Mouse (Mus musculus) hindbrain, embryonic 12.5 days (tissue): ENCODE data around the gene Eif2b3. TPM values are rescaled to one million over a fixed set of nuclear protein-coding genes. Genes with fewer than 3 reads are reported as not detected.

ENCODE experiments used
- ATAC-seq: fragments of 200-750 bp; cut with Nextera tagmentation; 2 replicates; pipeline ENCODE4 v1.8.0; 2017; ENCODE audit warnings: moderate TSS enrichment; ENCODE audit not compliant: low FRiP score
- H3K27ac ChIP-seq: fragments of 300-500 bp; sonication (generic); 2 replicates; pipeline ENCODE4 v1.5.1; 2016; ENCODE audit warnings: mild to moderate bottlenecking
- H3K27me3 ChIP-seq: fragments of 300-500 bp; sonication (generic); 2 replicates; pipeline ENCODE4 v1.6.1; 2016; ENCODE audit warnings: mild to moderate bottlenecking
- H3K36me3 ChIP-seq: fragments of 300-500 bp; sonication (generic); 2 replicates; pipeline ENCODE4 v1.6.1; 2016; ENCODE audit warnings: mild to moderate bottlenecking
- H3K4me1 ChIP-seq: fragments of 300-500 bp; sonication (generic); 2 replicates; pipeline ENCODE4 v1.6.1; 2016
- H3K4me2 ChIP-seq: fragments of 300-500 bp; sonication (generic); replicated peaks from 2 replicates; pipeline ENCODE4 v1.6.1; 2016; ENCODE audit warnings: mild to moderate bottlenecking
- H3K4me3 ChIP-seq: fragments of 300-500 bp; sonication (generic); 2 replicates; pipeline ENCODE4 v1.5.1; 2016; ENCODE audit warnings: mild to moderate bottlenecking
- H3K9ac ChIP-seq: fragments of 300-500 bp; sonication (generic); 2 replicates; pipeline ENCODE4 v1.6.1; 2016; ENCODE audit warnings: mild to moderate bottlenecking, moderate library complexity
- H3K9me3 ChIP-seq: fragments of 300-500 bp; sonication (generic); replicated peaks from 2 replicates; pipeline ENCODE4 v1.6.1; 2016; ENCODE audit warnings: mild to moderate bottlenecking
- WGBS: fragments of 180-500 bp; shearing (Covaris S2); methylation state at CpG from one replicate; pipeline ENCODE4 v1.1.7; 2016; 5-methylcytosine and 5-hydroxymethylcytosine counted together
- polyA plus RNA-seq: library from polyadenylated mRNA; unstranded; fragments of >200 nt; fragmentation: Nextera tagmentation; extraction: Ambion mirVana; gene quantifications from 2 replicates; pipeline ENCODE4 v1.2.1, GENCODE M21; 2016

Gene Eif2b3
- polyA plus RNA-seq, 1 experiment from 2014 or later, result 41.5 TPM

DNA sequence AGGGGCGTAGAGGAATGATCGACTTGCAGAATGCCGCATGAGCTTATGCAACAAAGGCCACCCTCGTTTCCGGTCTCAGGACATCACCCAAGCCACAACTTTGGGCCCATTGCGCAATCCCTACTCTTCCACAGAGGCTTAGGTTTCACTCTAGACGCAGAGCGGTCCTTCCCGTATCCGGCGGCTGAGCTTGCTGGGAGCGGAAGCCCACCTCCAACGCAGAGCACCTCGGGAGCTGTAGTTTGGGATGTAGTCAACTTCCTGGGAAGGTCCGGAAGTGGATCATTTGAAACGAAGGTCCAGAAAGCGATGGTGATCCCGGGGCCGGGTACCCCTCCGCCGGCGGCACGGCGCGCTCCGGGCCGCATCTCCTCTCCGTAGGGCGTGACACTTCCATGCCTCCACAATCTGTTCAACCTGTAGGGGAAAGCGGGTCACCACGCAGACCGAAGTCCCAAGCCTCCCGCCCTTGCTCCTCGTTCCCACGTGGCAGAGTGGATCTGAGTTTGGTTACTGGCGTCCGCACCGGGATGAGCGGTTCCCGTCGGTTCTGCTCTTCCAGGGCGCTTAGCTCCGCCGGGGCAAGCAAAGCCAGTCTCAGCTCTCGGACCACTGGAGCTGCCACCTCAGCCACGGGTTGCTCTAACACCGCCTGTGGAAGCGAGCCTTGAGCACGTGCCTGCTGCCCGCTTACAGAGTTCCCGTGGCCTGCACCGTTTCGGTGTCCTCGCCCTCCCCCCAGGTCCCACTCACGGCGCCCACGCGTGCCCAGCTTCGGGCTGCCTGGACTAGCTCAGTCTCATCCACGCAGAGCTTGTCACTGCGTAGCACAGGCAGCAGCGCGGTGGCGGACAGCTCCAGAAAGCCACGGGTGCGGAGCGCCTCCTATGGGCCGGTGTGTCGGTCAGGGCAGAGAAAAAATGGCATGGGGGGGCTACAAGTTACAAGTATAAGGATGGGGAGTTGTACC lies 101.5 kb downstream of the Eif2b3 start:
- H3K4me2 ChIP-seq, result peak overlapping the region; percentile 99
- H3K27ac ChIP-seq, result peak overlapping the region; percentile 92
- ATAC-seq, result peak; percentile 92
- H3K9ac ChIP-seq, result peak overlapping the region; percentile 77
- no peaks in the 10 kb centered on the region for H3K9me3 ChIP-seq
- WGBS, result under 1% methylated on average over 69 of the region's 69 CpGs
- H3K27me3 ChIP-seq, result no peaks in the 10 kb centered on the region
- peaks cover 27% of the 10 kb centered on the region for H3K4me1 ChIP-seq
- H3K4me3 ChIP-seq, result peak overlapping the region; percentile 60
- H3K36me3 ChIP-seq, result no peaks in the 10 kb centered on the region

DNA sequence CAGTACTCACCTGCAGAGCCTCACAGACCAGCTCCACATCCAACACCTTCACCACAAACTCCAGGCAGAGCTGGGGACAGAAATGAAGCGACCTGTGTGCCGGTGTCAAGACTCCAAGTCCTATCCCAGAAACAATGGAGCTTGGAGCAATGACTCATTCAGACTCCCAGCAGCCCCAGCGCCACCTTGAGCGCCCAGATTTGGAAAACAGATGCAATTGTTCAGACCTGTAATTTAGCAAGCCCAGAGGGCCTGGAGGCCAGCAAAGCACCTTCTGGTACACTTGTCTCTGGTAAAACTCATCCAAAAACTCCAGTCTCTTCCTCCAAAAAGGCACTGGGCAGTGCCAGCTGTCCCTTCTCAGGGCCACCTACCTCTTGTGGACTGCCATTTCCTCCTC lies 103.0 kb downstream of the Eif2b3 start:
- ATAC-seq, result no peak
- no peak overlapping the region for H3K4me2 ChIP-seq
- 91% methylated on average over 4 of the region's 4 CpGs for WGBS
- H3K4me1 ChIP-seq, result peaks cover 35% of the 10 kb centered on the region
- H3K9me3 ChIP-seq, result no peaks in the 10 kb centered on the region
- H3K27me3 ChIP-seq, result no peaks in the 10 kb centered on the region
- no peak overlapping the region for H3K9ac ChIP-seq
- no peak overlapping the region for H3K4me3 ChIP-seq
- no peaks in the 10 kb centered on the region for H3K36me3 ChIP-seq
- H3K27ac ChIP-seq, result no peak overlapping the region

DNA sequence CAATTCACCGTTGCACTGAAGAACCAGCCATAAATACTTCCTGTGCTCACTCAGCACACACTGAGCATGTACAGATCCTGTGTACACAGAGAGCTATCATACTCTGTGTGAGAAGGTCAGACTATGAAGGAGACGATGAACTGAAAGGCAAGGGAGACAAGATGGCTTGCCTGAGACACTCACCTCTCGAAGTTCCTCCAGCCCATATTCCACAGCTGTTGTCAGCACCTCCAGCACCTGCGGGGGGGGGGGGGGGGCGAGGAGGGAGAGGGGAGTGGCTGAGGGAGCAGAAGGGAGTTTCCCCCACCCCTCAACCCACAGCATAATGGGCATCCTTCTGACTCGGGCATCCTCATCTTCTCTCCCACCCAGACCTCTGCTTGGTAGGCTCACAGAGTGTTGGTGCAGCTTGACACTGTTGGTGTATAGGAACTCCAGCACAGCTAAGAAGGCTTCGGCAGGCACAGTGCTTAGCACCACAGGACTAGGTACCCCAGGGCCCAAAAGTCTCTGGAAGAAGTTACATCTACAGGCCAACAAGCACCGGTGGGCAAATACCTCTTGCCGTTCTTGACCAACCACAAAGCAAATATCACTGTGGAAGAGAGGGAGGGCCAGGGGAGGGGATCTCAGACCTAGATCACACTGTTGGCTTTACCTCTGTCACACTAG lies 104.5 kb downstream of the Eif2b3 start:
- peaks cover 35% of the 10 kb centered on the region for H3K4me1 ChIP-seq
- H3K36me3 ChIP-seq, result peaks cover 10% of the 10 kb centered on the region; the same call in 1 of the 2 replicates
- H3K4me3 ChIP-seq, result no peak overlapping the region
- no peak for ATAC-seq
- H3K27me3 ChIP-seq, result no peaks in the 10 kb centered on the region
- H3K4me2 ChIP-seq, result no peak overlapping the region
- H3K9me3 ChIP-seq, result no peaks in the 10 kb centered on the region
- no peak overlapping the region for H3K27ac ChIP-seq
- WGBS, result 92% methylated on average over 7 of the region's 9 CpGs
- H3K9ac ChIP-seq, result no peak overlapping the region

DNA sequence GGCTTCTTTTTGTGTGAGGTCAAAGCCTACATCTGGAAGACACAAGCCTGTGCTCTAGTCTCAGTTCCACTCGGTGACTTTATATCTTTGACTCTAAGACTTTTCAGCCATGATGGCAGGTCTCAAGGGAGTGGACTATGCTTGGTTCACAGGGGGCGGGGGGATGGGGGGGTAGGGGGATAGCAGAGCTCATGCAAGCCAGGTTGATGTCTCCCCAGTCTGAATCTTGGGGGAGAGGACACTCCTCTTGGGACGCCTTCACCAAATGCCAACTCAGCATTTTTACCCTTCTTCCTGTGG lies 105.0 kb downstream of the Eif2b3 start:
- H3K9ac ChIP-seq, result no peak overlapping the region
- H3K27ac ChIP-seq, result no peak overlapping the region
- no peak for ATAC-seq
- no peaks in the 10 kb centered on the region for H3K27me3 ChIP-seq
- H3K4me2 ChIP-seq, result no peak overlapping the region
- 91% methylated on average over 3 of the region's 3 CpGs for WGBS
- no peaks in the 10 kb centered on the region for H3K9me3 ChIP-seq
- no peak overlapping the region for H3K4me3 ChIP-seq
- H3K4me1 ChIP-seq, result peaks cover 35% of the 10 kb centered on the region
- peaks cover 15% of the 10 kb centered on the region for H3K36me3 ChIP-seq

DNA sequence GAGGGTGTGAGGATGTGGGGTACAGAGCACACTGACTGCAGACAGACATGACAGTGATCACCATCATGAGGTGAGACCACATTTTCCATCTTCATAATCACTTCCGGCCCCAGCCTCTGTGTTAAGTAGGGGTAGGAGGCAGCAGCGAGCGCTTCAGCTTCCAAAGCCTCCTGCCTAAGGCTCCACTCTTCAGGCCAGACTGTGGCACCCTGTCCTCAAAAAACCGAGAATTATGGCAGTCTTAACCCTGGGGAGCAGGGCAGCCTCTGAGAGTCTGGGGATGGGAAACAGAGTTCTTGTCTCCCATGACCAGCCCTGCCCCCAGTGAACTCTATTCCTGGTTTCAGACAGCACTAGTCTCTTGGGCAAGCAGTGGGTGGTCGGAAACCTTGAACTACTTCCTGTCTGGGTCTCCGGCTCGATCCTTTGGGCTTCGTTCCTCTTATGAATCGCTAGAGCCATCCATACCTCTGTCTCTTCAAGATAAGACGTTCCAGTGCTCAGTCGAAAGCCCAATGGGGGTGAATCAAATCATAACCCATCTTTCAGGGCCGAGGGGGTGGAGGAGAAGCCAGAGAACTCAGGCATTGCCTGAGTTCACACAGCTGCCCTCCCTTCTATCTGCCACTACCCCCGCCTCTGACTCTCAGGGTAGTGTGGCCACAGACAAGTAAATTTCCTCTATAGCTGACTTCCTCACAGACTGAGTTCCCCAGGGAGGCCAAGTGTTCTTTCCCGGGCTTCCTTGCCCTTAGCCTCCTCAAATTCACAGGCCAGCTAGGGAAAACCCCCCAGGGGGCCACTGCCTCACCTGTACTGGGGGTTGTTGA lies 105.5 kb downstream of the Eif2b3 start:
- Histone ChIP-seq H3K27ac (peak overlapping the region; percentile 79), H3K4me3 (no peak overlapping the region), H3K4me1 (peaks cover 33% of the 10 kb centered on the region), H3K27me3 (no peaks in the 10 kb centered on the region), H3K9ac (peak overlapping the region; percentile 27; the same call in 1 of the 2 replicates), H3K4me2 (no peak overlapping the region), H3K9me3 (no peaks in the 10 kb centered on the region), H3K36me3 (peaks cover 19% of the 10 kb centered on the region)
- 60% methylated on average over 14 of the region's 14 CpGs for WGBS
- no peak for ATAC-seq

DNA sequence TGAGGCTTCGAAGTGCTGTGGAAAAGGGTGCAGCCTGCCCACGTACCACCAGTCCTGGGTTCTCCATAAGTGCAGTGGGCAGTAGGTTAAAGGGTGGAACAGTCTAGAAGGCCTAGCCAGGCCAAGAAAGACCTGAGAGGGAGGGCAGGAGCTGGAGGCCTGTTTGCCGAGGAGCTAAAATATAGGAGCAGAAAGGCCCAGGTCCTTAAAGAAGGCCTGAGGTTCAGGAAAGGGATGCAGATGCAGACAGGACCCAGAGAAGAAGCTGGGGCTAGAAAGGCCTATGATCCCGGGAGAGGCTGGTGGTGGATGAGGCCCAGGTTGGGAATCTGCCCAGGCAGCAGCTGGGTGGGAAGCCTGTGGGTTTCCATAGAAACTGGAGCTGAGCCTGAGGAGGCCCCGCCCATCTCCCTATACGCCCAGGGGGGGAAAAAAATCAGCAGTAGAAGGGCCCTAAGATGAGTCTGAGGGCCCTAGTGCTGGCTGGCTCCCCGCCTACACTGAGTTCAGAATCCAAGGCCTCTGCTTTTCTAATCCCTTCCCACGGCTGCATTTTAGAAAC lies 106.2 kb downstream of the Eif2b3 start, which contains the start of gene Btbd19:
Btbd19 (minus strand) TSS at position 378 of the 562 bp plus-strand sequence.
- peak within 1 kb of the TSS; percentile 79 for H3K27ac ChIP-seq
- H3K9me3 ChIP-seq, result no peaks in the 10 kb centered on the region
- H3K4me3 ChIP-seq, result no peak within 1 kb of the TSS
- H3K36me3 ChIP-seq, result peaks cover 22% of the 10 kb centered on the region
- no peaks in the 10 kb centered on the region for H3K27me3 ChIP-seq
- 30% methylated on average over 8 of the region's 8 CpGs for WGBS
- H3K4me2 ChIP-seq, result no peak within 1 kb of the TSS; the same call in 1 of the 2 replicates
- peak within 1 kb of the TSS; percentile 36; the same call in 1 of the 2 replicates for H3K9ac ChIP-seq
- peaks cover 36% of the 10 kb centered on the region for H3K4me1 ChIP-seq
- peak; percentile 29; the same call in 1 of the 2 replicates for ATAC-seq

DNA sequence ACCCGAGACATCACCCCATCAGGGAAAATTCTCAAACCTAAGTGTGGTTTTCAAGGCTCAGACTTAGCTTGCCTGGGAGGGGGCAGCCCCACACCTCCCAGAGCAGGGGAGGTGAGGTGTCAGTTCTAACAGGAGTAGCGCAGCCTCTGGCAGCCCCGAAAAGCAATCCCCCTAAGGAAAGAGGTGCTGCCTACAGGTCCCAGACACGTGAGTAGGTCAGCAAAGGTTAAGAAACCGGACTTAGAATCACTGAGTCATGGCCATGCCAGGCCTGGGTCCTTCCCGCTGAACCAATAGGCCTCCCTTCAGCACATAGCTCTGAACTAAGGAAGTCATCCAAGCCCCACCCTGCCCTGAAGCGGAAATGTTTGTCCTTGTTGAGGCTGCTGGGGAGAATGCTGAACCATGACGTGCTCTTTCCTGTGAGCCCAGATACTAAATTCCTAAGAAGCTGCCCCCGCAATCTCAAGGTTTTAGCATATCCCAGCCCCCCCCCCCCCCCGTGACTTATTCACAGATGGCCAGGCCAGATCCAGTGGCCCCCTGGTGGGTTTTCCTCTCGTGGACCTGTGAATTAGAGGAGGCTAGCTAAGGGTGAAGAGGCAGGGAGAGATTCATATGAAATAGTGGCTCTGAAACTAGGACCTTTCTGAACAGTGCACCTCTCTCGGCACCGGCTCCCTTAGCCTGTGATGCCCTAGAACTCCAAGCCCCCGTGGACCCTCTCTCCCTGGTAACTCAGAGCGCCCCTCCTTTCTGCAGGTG lies 106.9 kb downstream of the Eif2b3 start:
- Histone ChIP-seq H3K9me3 (no peaks in the 10 kb centered on the region), H3K27me3 (no peaks in the 10 kb centered on the region), H3K4me1 (peaks cover 40% of the 10 kb centered on the region), H3K9ac (peak overlapping the region; percentile 36; the same call in 1 of the 2 replicates), H3K27ac (peak overlapping the region; percentile 79), H3K36me3 (peaks cover 22% of the 10 kb centered on the region), H3K4me2 (no peak overlapping the region), H3K4me3 (no peak overlapping the region)
- WGBS, result 45% methylated on average over 15 of the region's 15 CpGs
- no peak for ATAC-seq

DNA sequence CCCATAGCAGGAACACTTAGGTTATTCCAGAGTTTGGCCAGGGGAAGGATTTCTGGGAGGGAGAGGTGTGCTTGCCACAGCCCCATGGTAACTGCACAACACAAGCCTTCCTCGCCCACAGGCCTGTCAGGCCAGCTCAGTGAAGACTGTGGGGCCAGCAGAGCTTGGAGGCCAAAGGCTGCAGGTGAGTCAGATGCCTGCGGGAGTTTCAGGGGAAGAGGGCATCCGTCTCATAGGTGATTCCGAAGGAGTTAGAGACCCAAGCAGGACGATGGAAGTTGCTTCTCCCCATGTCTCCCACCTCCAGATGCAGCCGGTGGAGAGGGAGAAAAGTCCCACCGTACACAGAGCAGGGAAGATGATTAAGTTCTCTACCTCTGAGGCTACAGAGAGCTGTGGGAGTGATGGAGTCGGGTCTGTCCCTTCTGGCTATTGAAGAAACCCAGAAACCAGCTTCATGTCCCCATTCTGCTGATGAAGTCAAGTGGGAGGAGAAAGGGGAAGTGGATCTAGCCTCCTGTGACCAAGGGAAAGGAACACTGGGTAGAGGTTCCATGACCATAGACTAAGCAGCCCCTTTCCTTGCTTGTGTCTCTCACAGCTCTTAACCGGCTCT lies 107.6 kb downstream of the Eif2b3 start, which contains the start of gene Tctex1d4:
Tctex1d4 (plus strand) TSS at position 120 of the 616 bp plus-strand sequence.
- H3K27me3 ChIP-seq, result 0 out of 2 replicates have a peak, but pooled peaks cover under 1% of the 10 kb centered on the region
- peak within 1 kb of the TSS; percentile 79 for H3K27ac ChIP-seq
- no peaks in the 10 kb centered on the region for H3K9me3 ChIP-seq
- WGBS, result 84% methylated on average over 9 of the region's 9 CpGs
- no peak within 1 kb of the TSS for H3K4me3 ChIP-seq
- H3K4me2 ChIP-seq, result no peak within 1 kb of the TSS
- H3K4me1 ChIP-seq, result peaks cover 44% of the 10 kb centered on the region
- H3K36me3 ChIP-seq, result peaks cover 22% of the 10 kb centered on the region
- H3K9ac ChIP-seq, result peak within 1 kb of the TSS; percentile 36; the same call in 1 of the 2 replicates
- ATAC-seq, result no peak

DNA sequence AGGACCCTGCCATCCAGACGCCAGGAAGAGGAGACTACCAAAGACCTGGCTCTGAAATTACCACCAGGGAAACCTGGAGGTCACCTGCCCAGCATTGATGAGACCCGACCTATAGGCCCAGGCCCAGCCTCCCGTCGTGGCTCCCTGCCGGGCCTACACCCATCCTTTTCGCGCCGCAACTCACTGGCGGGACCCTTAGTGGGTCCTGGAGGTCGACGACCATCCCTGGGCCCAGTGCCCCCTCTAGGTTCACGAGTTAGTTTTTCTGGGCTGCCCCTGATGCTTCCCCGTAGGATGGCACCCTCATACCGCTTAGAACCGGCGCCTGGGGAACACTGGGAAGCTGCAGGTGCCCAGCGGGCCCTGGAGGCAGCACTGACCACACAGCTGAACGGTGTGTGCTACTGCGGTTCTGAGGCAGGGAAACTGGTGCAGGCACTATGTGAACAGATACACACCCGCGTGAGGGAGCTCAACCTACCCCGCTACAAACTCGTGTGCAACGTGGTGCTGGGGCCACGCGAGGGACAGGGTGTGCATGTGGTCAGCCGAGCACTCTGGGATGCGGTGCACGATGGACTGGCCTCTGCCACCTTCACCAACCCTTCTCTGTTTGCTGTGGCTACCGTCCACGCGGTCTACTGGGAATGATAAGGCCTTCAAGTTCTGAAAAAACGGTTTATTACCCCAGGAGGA lies 108.9 kb downstream of the Eif2b3 start:
- ATAC-seq, result no peak
- 0 out of 2 replicates have a peak, but pooled peaks cover 11% of the 10 kb centered on the region for H3K27me3 ChIP-seq
- no peak overlapping the region for H3K9ac ChIP-seq
- no peak overlapping the region for H3K4me3 ChIP-seq
- H3K4me2 ChIP-seq, result no peak overlapping the region
- peak overlapping the region; percentile 4; the same call in 1 of the 2 replicates for H3K27ac ChIP-seq
- peaks cover 54% of the 10 kb centered on the region for H3K4me1 ChIP-seq
- H3K36me3 ChIP-seq, result peaks cover 22% of the 10 kb centered on the region
- 91% methylated on average over 33 of the region's 33 CpGs for WGBS
- no peaks in the 10 kb centered on the region for H3K9me3 ChIP-seq

DNA sequence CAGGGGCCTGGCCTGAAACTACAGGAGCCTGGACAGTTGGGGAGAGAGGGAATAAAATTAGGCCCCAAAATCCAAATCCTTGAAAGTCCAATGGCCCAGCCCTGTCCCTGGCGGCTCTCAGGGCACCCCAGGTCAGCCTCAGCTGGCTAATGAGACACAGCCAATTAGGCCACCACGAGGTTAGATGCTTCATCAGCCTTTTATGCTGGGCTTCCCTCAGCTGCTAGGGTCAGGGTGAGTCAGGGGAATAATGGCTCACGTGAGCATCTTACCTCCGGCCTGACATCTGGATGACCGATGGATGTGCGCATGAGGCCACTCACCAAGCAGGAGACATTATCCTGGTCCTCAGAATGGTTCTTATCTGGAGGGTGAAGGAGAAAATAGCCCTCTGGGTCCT lies 111.6 kb downstream of the Eif2b3 start:
- Histone ChIP-seq H3K4me1 (peaks cover 43% of the 10 kb centered on the region), H3K27me3 (0 out of 2 replicates have a peak, but pooled peaks cover 11% of the 10 kb centered on the region), H3K27ac (peak overlapping the region; percentile 68; the same call in 1 of the 2 replicates), H3K9me3 (no peaks in the 10 kb centered on the region), H3K36me3 (peaks cover 22% of the 10 kb centered on the region), H3K4me2 (peak overlapping the region; percentile 82; the same call in 1 of the 2 replicates), H3K9ac (0 out of 2 replicates have a peak overlapping the region, but pooled peaks have one; percentile 2), H3K4me3 (no peak overlapping the region)
- 43% methylated on average over 6 of the region's 6 CpGs for WGBS
- no peak for ATAC-seq
